In the genomic region with DNA sequence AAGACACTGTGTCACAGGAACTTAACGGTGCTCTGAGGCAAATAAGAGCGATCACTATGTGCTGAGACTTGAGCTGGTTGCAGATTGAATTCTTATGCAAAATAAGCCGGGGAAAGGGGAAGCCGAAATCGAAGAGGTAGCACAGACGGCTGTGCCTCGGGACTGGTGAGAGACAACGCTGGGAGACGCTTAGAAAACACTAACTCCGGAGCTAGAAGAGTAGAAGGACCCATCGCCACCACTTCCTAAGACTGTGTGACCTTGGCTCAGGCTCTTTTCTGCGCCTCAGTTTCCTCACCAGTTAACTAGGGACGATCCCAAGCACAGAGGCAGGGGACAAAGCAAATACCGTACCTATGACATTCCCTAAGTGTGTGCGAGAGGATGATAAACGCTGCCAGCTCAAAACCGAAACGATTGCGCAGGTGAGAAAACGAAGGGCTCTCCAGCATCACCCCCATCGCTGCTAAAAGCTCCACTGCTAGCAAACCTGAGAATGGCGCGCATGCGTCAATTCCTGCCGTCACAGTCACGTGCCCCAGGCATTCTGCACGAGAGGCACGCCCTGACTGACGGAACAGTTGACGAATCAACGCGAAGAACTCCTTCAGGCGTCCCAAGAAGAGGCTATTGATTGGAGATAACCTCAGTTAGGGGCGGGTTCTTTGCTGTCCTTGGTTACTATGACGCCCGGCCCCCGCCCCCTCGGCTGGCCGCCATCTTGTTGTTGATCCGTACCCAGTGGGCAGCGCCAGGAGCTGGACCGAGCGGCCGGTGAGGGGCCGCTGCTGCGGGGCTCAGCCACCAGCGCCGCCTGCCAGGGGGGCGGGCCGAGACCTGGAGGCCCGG, we compare ENCODE assay signal across 7 mouse cellular contexts. TPM values are rescaled to one million over a fixed set of nuclear protein-coding genes. Genes with fewer than 3 reads are reported as not detected.
A peak's percentile ranks its signal among the peaks of the same experiment; 100 is the strongest.
DNase-seq lines count a peak whose midpoint lies in the region; ATAC-seq lines count a peak whose summit lies in the region.

TSS of gene Ip6k1 (plus strand) at position 580 of the 849 bp plus-strand sequence.

- peak; percentile 99 for ATAC-seq in intestine, embryonic 15.5 days

- peak within 1 kb of the TSS; percentile 99 for H3K9ac ChIP-seq in intestine, embryonic 15.5 days

- H3K4me3 ChIP-seq in intestine, embryonic 15.5 days (replicated peaks), result peak within 1 kb of the TSS; percentile 100
- H3K4me3 ChIP-seq in midbrain, embryonic 10.5 days, result peak within 1 kb of the TSS; percentile 97

- under 1% methylated on average over 50 of the region's 51 CpGs for WGBS in intestine, embryonic 15.5 days
- WGBS in midbrain, embryonic 10.5 days, result under 1% methylated on average over 51 of the region's 51 CpGs

- intact Hi-C loops in gastrocnemius, postnatal 36 days (cut with DNase I), result loop anchor here (5.0 kb wide), 1 partner anchor 45 kb away; the partner anchor contains the start of gene Gmppb
- intact Hi-C loops in left cerebral cortex, postnatal 25 days (cut with DNase I), result loop anchor here (5.0 kb wide), 1 partner anchor 45 kb away; the partner anchor contains the start of gene Gmppb

- no peaks in the 10 kb centered on the region for H3K9me3 ChIP-seq in intestine, embryonic 15.5 days
- H3K9me3 ChIP-seq in midbrain, embryonic 10.5 days (replicated peaks), result no peaks in the 10 kb centered on the region

- peak within 1 kb of the TSS; percentile 95 for H3K27ac ChIP-seq in intestine, embryonic 15.5 days
- H3K27ac ChIP-seq in midbrain, embryonic 10.5 days (replicated peaks), result peak within 1 kb of the TSS; percentile 96

- H3K36me3 ChIP-seq in intestine, embryonic 15.5 days, result no peaks in the 10 kb centered on the region
- peaks cover 11% of the 10 kb centered on the region for H3K36me3 ChIP-seq in midbrain, embryonic 10.5 days

- H3K27me3 ChIP-seq in intestine, embryonic 15.5 days (replicated peaks), result no peaks in the 10 kb centered on the region
- H3K27me3 ChIP-seq in midbrain, embryonic 10.5 days (ENCODE audit: low read depth, poor library complexity, severe bottlenecking), result no peaks in the 10 kb centered on the region

- peaks cover 7% of the 10 kb centered on the region for H3K4me1 ChIP-seq in intestine, embryonic 15.5 days (replicated peaks)
- peaks cover 31% of the 10 kb centered on the region for H3K4me1 ChIP-seq in midbrain, embryonic 10.5 days

- peak; percentile 99 for DNase-seq in adrenal gland, adult 2 months
- peak; percentile 100 for DNase-seq in embryo, embryonic 11.5 days (ENCODE audit: low read depth, low spot score)
- DNase-seq in gastrocnemius, postnatal 36 days, result peak; percentile 100
- DNase-seq in left cerebral cortex, postnatal 25 days (ENCODE audit: low spot score in 2 of 2), result peak; percentile 100
- peak; percentile 99 for DNase-seq in midbrain, embryonic 10.5 days (ENCODE audit: low spot score)
- peak; percentile 100 for DNase-seq in right cerebral cortex, postnatal 4 days

- peak within 1 kb of the TSS; percentile 73 for H3K4me2 ChIP-seq in intestine, embryonic 15.5 days (replicated peaks)

RNA-seq across cellular contexts. Expression of gene Ip6k1, which starts in this region (rescaled TPM):
- total RNA-seq in adrenal gland, adult 2 months (2021), result 100 to 1,000 TPM; 115 to 139 TPM
- polyA plus RNA-seq in adrenal gland, adult 2 months (2012; rRNA removed), result 217 and 231 TPM in 2 replicates
- total RNA-seq in gastrocnemius, postnatal 36 days (2021), result 10 to 100 TPM; 19.1 to 20.3 TPM
- 41.7 and 42.1 TPM in 2 replicates for polyA plus RNA-seq in intestine, embryonic 15.5 days (2015; fragmentation: Nextera tagmentation; extraction: Ambion mirVana)
- total RNA-seq in left cerebral cortex, postnatal 25 days (2021), result 100 to 1,000 TPM; 185 to 190 TPM
- 53.8 and 64.0 TPM in 2 replicates for polyA plus RNA-seq in midbrain, embryonic 10.5 days (2016; fragmentation: Nextera tagmentation; extraction: Ambion mirVana)

Comparison
In these comparisons a context has a peak if more than half of its experiments do, and no peak if none do; other contexts are left out.
1. Peak in every context shown above with its lines: DNase-seq, ATAC-seq, H3K4me3 ChIP-seq and H3K27ac ChIP-seq.
2. RNA of gene Ip6k1 (total RNA-seq): 185 to 190 TPM in left cerebral cortex, postnatal 25 days and 115 to 139 TPM in adrenal gland, adult 2 months; 19.1 to 20.3 TPM in gastrocnemius, postnatal 36 days; every median in the first group is over 4 times any median in the second.